Mouse (Mus musculus) lung, postnatal 25 days (tissue): ENCODE data around the gene Ano6.

Source experiments
- DNase-seq: peaks from one replicate; pipeline ENCODE4 v3.0.0; 2022; ENCODE audit warnings: low spot score

Ano6 gene

DNA sequence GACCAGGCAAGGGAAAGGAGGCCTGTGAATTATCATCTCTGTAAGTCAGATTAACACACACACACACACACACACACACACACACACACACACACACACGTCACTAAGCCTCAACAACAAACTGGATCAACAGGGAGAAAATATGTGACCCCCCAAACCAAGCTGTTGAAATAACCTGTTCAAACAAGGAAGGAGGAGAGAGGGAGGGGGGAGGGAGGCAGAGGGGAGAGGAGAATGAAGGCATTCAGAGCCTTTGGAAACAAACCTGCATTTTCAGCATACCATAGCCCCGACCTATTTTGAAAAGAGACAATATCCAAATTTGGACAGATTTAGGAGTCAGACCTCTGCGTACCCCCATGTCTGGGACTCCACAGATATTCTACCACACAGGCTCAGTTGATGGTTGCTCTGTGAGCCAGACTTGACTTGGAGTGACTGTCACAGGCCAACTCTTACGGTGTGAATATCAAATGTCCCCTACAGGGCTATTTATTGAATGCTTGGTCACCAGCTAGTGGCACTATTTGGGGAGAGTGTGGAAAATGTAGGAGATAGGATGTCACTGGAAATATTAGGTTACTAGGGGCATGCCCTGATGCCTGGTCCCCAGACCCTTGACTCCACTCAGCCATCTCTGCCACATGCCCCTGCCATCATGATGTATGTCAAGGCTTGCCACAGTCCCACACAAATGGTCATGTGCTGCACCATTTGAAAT is 185.7 kb downstream of the Ano6 start:
- DNase-seq, result no peak

DNA sequence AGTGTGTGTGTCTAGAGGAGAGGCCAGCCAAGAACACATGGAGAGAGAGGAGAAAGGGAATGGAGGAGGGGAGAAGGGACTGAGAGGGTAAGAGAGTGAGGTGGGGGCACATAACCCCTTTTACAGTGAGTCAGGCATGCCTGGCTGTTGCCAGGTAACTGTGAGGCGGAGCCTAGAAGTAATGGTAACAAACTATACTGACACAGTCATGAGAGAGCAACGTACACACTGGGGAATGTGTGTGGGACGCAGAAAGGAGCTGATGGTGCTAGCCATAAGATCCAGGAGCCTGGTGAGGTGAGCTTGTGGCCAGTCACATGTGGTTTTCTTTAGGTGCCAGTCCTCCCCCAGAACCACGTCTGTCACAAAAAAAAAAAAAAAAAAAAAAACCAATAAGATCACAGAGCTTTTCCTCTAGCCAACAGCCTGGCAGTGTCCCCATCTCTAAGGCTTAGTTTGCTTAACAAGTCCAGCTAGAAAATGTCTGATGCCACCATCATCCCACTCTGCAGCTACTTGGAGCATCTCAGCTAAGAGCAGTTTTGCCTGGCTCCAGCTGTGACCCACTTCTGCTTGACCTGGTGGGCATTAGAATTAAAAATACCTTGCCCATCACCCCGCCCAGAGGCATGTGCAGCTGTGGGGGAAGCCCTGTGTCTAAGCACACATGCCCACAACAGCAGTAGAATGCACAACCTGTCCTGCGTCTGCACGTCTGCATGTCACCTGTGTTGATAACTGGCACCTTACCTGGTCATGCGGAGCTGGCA is 186.7 kb downstream of the Ano6 start:
- DNase-seq, result no peak

DNA sequence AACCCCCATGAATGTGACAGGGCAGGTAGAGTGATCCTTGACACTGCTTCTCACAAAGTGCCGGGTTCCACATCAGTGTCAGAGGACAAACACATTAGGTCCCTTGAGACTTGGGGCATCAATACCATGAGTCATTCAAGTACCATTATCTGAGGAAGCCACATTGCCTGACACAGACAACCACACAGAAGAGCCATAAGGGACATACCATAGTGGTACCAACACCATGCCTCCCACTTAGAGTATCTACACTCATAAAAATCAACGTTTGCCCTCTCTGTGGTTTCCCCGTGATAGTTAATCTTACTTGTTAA is 187.3 kb downstream of the Ano6 start:
- DNase-seq, result no peak

DNA sequence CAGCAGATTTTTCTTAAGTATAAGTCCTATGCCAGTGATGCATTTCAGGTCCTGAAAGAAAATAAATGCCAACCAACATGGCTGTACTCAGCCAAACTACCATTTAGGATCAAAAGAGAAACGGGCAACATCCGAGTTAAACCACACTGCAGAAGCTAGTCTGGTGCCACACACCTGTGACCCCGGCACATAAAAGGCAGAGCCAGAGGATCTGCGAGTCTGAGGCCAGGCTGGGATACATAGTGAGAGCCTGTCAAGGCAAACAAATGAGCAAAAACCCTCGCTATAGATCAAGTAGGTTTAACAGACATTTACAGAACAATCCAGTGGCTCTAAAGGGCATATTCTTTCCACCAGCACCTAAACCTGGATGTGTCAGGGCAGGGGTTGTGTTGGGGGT is 190.0 kb downstream of the Ano6 start:
- no peak for DNase-seq

DNA sequence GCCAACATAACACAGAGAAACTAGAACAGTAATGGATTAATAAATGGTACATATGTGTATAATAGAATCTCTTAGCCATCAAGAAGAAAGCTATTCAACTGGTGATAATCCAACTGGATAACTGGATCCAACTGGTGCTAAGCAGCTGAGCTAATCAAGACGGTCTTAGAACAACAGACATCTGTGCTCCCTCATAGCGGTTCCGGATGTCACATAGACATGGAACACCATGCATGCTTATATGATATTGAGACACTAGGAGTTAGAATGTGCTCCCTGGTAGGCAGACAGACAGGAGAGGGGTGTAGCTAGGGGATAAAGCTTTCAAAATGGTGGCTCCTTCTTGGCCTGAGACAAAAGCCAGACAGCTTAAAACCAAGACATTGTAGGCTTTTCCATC is 197.3 kb downstream of the Ano6 start:
- DNase-seq, result no peak

DNA sequence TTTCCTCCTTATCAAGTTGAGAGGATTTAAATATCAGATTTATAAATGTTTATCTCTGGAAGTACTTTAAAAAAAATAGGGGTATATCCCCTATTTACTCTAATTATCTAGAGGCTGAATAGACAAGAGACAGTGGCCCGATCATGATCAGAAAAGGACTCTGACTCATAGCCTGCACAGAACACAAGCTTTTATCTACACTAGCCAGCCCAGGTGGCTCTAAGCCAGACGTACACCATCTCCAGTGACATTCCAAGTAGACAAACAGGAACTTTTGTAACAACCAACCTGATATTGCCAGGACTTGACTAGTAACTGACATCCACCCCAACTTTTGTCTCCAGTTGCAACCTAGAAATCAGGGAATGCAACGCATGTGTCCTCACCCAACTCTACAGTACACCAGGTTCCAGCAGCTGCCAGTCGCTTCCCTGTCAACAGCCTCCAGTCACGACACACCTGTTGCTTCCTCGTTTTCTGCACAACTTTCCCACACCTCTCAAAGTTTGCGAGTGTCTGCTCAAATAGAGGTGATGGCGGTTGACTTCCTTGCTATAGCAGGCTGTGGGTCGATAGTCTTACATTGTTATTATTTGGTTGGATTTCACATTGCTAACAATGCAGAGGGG is 199.0 kb downstream of the Ano6 start:
- DNase-seq, result no peak

DNA sequence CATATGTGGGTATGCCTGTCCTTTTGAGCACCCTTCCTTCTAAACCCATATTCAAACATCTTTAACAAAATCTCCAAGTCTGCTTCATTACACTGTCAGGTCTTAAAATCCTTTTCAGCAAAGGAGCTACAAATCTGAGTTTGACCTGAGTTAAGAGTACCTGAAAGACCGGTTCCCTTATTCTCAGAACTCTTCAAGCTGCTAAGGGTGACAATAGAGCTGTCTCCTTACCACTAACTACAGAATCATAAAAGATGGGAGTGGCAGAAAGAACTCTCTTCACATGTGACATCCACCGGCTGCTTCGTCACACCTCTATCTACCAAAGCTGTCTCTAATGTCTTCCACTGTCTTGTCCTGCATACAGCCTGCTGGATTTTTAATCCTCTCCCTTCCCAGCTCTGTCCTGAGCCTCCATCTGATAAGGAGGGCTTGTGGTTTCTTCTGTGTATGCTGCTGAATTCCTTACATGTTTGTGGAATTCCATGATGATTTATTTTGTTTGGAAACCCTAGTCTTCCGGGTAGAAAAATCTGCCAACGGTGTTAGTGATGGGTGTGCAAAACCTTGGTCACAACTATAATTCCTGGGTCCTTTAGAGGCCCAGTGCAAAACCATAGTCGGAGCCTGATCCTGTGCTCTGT is 212.4 kb downstream of the Ano6 start:
- no peak for DNase-seq

DNA sequence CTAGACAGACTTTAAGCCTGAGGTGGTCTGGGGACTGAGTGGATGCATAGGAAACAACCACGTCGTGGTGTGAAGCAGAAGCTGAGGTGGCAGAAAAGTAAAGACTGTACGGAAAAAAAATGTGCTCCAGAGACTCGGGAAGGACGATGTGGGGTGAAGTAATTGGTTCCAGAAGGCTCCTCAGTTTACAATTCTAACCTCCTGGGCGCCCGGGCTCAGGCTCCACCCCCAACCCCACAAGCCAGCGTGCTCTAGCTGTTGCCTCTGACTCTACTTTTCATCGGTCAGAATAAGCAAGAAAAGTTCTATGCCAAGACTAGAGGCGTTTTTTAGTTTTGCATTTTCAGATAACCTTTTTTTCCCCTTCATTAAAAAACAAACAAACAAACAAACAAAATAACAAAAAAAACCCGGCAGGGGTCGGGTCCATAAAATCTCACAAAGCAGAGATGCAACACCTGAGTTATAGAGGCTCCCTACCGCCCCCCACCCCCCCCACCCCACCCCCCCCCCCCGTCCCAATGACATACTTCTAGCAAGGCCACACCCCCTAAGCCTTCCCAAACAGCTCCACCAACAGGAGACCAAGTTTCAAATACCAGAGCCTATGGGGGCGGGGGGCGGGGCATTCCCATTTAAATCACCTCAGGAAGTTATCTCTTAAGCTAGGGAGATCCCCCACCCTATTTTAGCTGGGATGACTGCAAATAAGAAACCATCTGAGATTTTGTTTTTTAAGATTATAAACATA is 221.2 kb downstream of the Ano6 start:
- no peak for DNase-seq

DNA sequence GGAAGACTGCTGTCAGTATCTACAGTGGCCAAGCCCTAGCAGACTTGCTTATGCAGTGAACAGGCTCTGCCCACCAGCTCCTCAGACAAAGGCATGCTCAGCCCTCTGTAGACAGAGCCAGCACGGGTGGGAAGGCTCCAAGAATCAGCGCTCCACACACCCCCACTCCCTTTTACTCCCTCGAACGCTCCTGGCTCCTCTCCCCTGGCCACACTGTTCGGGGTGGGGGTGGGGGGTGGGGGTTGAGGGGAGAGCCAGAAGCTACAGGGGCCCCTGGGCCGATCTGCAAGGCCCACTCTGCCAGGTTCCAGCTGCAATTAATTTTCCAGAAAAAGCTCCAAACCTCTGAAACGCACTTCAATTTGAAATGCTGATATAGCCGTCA is 221.7 kb downstream of the Ano6 start:
- no peak for DNase-seq

DNA sequence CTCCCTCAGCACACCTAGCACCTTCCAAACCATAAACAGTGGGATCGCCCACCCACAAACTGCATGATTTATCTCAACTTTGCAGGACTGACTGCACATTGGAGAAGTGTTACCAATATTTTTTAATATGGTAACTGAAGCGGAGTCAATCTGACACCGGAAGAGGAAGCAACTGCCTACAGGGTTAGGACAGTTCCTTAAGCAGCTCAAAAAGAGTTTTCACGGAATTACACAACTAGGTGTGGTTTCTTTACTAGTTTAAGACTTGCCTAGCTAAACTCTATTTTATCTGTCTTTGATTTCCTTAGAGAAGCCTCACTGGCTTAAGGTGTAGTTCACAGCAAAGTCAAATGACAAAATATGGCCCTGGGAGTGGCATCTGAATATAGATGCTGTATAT is 223.9 kb downstream of the Ano6 start:
- no peak for DNase-seq

DNA sequence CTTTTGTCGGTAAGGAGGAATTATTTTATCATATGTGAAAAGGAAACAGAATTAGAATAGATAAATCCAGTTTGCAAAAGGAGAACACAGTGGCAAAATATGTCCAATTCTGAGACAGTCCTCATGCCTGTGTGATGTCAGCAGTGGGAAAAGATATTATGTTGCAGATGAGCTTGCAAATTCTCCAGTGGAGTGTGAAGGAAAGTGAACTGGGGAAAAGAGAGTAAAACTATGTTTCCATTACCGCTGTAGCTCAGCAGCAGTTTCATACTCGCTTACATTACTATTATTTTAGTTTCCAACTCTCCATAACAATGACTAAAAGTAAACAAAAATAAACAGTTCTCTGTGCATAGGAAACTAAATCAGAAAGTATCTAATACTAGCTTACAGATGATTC is 229.8 kb downstream of the Ano6 start:
- DNase-seq, result no peak

DNA sequence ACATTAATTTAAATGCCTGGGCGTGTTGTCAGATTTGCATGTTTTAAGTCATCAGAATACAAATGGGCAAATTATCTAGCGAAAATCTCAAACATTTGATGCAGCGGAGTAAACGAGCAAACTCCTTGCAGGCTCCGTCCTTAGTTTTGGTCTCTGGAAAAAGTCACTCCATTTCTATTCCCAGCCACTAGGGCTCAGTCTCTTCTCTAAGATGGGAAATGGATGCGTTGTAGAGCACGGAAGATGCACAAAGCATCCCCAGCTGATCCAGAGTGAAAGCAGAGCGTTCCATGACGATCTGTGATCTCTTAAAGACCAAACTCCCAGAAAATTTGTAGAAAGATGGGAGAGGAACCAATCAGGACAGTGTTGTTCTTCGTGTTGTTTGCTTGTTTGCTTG is 230.9 kb downstream of the Ano6 start:
- DNase-seq, result no peak
